Mouse (Mus musculus) granulocyte monocyte progenitor cell, adult 5-6 weeks (primary cell): ENCODE data around the gene Plcd3. TPM values are rescaled to one million over a fixed set of nuclear protein-coding genes. Genes with fewer than 3 reads are reported as not detected.

Experiments used
- ATAC-seq: replicated peaks from 2 replicates; pipeline ENCODE4 v1.8.0; 2016; ENCODE audit warnings: mild to moderate bottlenecking, moderate TSS enrichment, inconsistent platforms; ENCODE audit not compliant: poor library complexity, severe bottlenecking
- total RNA-seq, 2 experiments: library from RNA; stranded (forward) in 1 of 2; stranded (reverse) in 1 of 2; fragments of 200-712, 200-1000 nt in 1 of 2; fragments of >200 nt in 1 of 2; fragmentation: Nextera tagmentation in 1 of 2; gene quantifications; 2 replicates each; pipeline ENCODE4 v1.2.3; 2014 to 2017

Plcd3 gene
- total RNA-seq, 2 experiments from 2014 or later: 0.41 to 3.2 TPM

GRCm38 (mm10) chr11:103027570-103028175 lies 73.8 kb downstream of the Plcd3 start:
- ATAC-seq: peak; percentile 33

GRCm38 (mm10) chr11:103026901-103027300 lies 74.6 kb downstream of the Plcd3 start:
- peak; percentile 34 for ATAC-seq

- ATAC-seq: no peak
Measured at GRCm38 (mm10) chr11:103023974-103024373, 77.5 kb downstream of the Plcd3 start.

GRCm38 (mm10) chr11:103020713-103021335 lies 80.6 kb downstream of the Plcd3 start:
- ATAC-seq: no peak

Other genes with a start within 250 kb of the Plcd3 start
- gene Eftud2, start 220.7 kb downstream of the Plcd3 start, total RNA-seq (2014; fragmentation: Nextera tagmentation): 158 and 236 TPM in 2 replicates
- gene Eftud2, start 220.7 kb downstream of the Plcd3 start, total RNA-seq (2017): 175 and 193 TPM in 2 replicates
- gene Ccdc103, start 220.5 kb downstream of the Plcd3 start, total RNA-seq (2014; fragmentation: Nextera tagmentation): not detected in 2 replicates
- gene Ccdc103, start 220.5 kb downstream of the Plcd3 start, total RNA-seq (2017): not detected in 2 replicates
- not detected in 2 replicates for gene Fam187a, start 216.5 kb downstream of the Plcd3 start, total RNA-seq (2014; fragmentation: Nextera tagmentation)
- not detected in 2 replicates for gene Fam187a, start 216.5 kb downstream of the Plcd3 start, total RNA-seq (2017)
- not detected in 2 replicates for gene Gfap, start 200.7 kb downstream of the Plcd3 start, total RNA-seq (2014; fragmentation: Nextera tagmentation)
- gene Gfap, start 200.7 kb downstream of the Plcd3 start, total RNA-seq (2017): not detected in 2 replicates
- 4.9 and 11.6 TPM in 2 replicates for gene Kif18b, start 176.5 kb downstream of the Plcd3 start, total RNA-seq (2014; fragmentation: Nextera tagmentation)
- gene Kif18b, start 176.5 kb downstream of the Plcd3 start, total RNA-seq (2017): 19.9 and 22.6 TPM in 2 replicates
- gene C1ql1, start 155.0 kb downstream of the Plcd3 start, total RNA-seq (2014; fragmentation: Nextera tagmentation): not detected in 2 replicates
- gene C1ql1, start 155.0 kb downstream of the Plcd3 start, total RNA-seq (2017): not detected in 2 replicates
- 39.2 and 44.9 TPM in 2 replicates for gene Nmt1, start 73.5 kb downstream of the Plcd3 start, total RNA-seq (2014; fragmentation: Nextera tagmentation)
- 54.1 and 58.9 TPM in 2 replicates for gene Nmt1, start 73.5 kb downstream of the Plcd3 start, total RNA-seq (2017)
- 30.5 and 40.9 TPM in 2 replicates for gene Dcakd, start 73.3 kb downstream of the Plcd3 start, total RNA-seq (2014; fragmentation: Nextera tagmentation)
- gene Dcakd, start 73.3 kb downstream of the Plcd3 start, total RNA-seq (2017): 14.3 and 17.0 TPM in 2 replicates
- gene Acbd4, start within 50 bp of the Plcd3 start, total RNA-seq (2014; fragmentation: Nextera tagmentation): 4.8 and 9.6 TPM in 2 replicates
- 5.8 and 10.7 TPM in 2 replicates for gene Acbd4, start within 50 bp of the Plcd3 start, total RNA-seq (2017)
- 9.7 and 13.5 TPM in 2 replicates for gene Hexim1, start 14.6 kb upstream of the Plcd3 start, total RNA-seq (2014; fragmentation: Nextera tagmentation)
- gene Hexim1, start 14.6 kb upstream of the Plcd3 start, total RNA-seq (2017): 28.7 and 31.0 TPM in 2 replicates
- 2.6 and 6.4 TPM in 2 replicates for gene Hexim2, start 30.8 kb upstream of the Plcd3 start, total RNA-seq (2014; fragmentation: Nextera tagmentation)
- gene Hexim2, start 30.8 kb upstream of the Plcd3 start, total RNA-seq (2017): 1.3 and 3.4 TPM in 2 replicates
- 58.4 and 94.0 TPM in 2 replicates for gene Fmnl1, start 69.4 kb upstream of the Plcd3 start, total RNA-seq (2014; fragmentation: Nextera tagmentation)
- gene Fmnl1, start 69.4 kb upstream of the Plcd3 start, total RNA-seq (2017): 21.3 and 31.0 TPM in 2 replicates
- gene 1700023F06Rik, start 106.9 kb upstream of the Plcd3 start, total RNA-seq (2014; fragmentation: Nextera tagmentation): not detected in 2 replicates
- gene 1700023F06Rik, start 106.9 kb upstream of the Plcd3 start, total RNA-seq (2017): not detected in 2 replicates
- 1.4 TPM in 1 of 2 replicates, not detected in the other for gene Spata32, start 116.8 kb upstream of the Plcd3 start, total RNA-seq (2014; fragmentation: Nextera tagmentation)
- not detected in 2 replicates for gene Spata32, start 116.8 kb upstream of the Plcd3 start, total RNA-seq (2017)
- 10.9 and 16.7 TPM in 2 replicates for gene Map3k14, start 165.8 kb upstream of the Plcd3 start, total RNA-seq (2014; fragmentation: Nextera tagmentation)
- 5.2 and 9.6 TPM in 2 replicates for gene Map3k14, start 165.8 kb upstream of the Plcd3 start, total RNA-seq (2017)